7 mouse cellular contexts compared by ENCODE assay signal in genomic region chr14:59624326-59624885, GRCm38 (mm10). TPM values are rescaled to one million over a fixed set of nuclear protein-coding genes. Genes with fewer than 3 reads are reported as not detected.
DNase-seq lines count a peak whose midpoint lies in the region; ATAC-seq and TF ChIP-seq lines count a peak whose summit lies in the region.

No protein-coding gene starts in this region.

- H3K4me1 ChIP-seq in intestine, embryonic 14.5 days (replicated peaks; ENCODE audit: control insufficient read depth, insufficient read depth, low read length): peaks cover 12% of the 10 kb centered on the region
- peaks cover 13% of the 10 kb centered on the region; the same call in 1 of the 2 replicates for H3K4me1 ChIP-seq in intestine, embryonic 15.5 days (replicated peaks)
- peaks cover 18% of the 10 kb centered on the region for H3K4me1 ChIP-seq in embryonic facial prominence, embryonic 12.5 days
- 0 out of 2 replicates have a peak, but pooled peaks cover 10% of the 10 kb centered on the region for H3K4me1 ChIP-seq in limb, embryonic 14.5 days (ENCODE audit: control insufficient read depth, insufficient read depth, low read length)

- 36% methylated on average over 9 of the region's 9 CpGs for WGBS in intestine, embryonic 14.5 days
- WGBS in intestine, embryonic 15.5 days: 43% methylated on average over 9 of the region's 9 CpGs
- 24% methylated on average over 9 of the region's 9 CpGs for WGBS in embryonic facial prominence, embryonic 12.5 days
- 17% methylated on average over 9 of the region's 9 CpGs for WGBS in limb, embryonic 14.5 days

- peaks cover under 1% of the 10 kb centered on the region for H3K36me3 ChIP-seq in intestine, embryonic 14.5 days (ENCODE audit: control insufficient read depth, insufficient read depth, low read length)
- 0 out of 2 replicates have a peak, but pooled peaks cover 1% of the 10 kb centered on the region for H3K36me3 ChIP-seq in intestine, embryonic 15.5 days
- H3K36me3 ChIP-seq in embryonic facial prominence, embryonic 12.5 days: no peaks in the 10 kb centered on the region
- peaks cover under 1% of the 10 kb centered on the region; the same call in 1 of the 2 replicates for H3K36me3 ChIP-seq in limb, embryonic 14.5 days (ENCODE audit: control insufficient read depth, insufficient read depth, low read length)

- no peak for TF ChIP-seq POLR2A in limb, embryonic 14.5 days (IDR thresholded peaks at IDR 0.05; ENCODE audit: borderline replicate concordance, extremely low read depth, insufficient read depth, insufficient read length)

- H3K9ac ChIP-seq in intestine, embryonic 14.5 days (ENCODE audit: low read length): no peak overlapping the region
- no peak overlapping the region for H3K9ac ChIP-seq in intestine, embryonic 15.5 days
- H3K9ac ChIP-seq in embryonic facial prominence, embryonic 12.5 days: no peak overlapping the region
- no peak overlapping the region for H3K9ac ChIP-seq in limb, embryonic 14.5 days (ENCODE audit: low read depth, low read length, severe bottlenecking)

- H3K27me3 ChIP-seq in intestine, embryonic 14.5 days (replicated peaks; ENCODE audit: control insufficient read depth, insufficient read depth, low read length): peaks cover 8% of the 10 kb centered on the region; the same call in 1 of the 2 replicates
- H3K27me3 ChIP-seq in intestine, embryonic 15.5 days (replicated peaks): no peaks in the 10 kb centered on the region; the same call in 1 of the 2 replicates
- peaks cover 21% of the 10 kb centered on the region for H3K27me3 ChIP-seq in embryonic facial prominence, embryonic 12.5 days
- 0 out of 2 replicates have a peak, but pooled peaks cover 4% of the 10 kb centered on the region for H3K27me3 ChIP-seq in limb, embryonic 14.5 days (ENCODE audit: control insufficient read depth, insufficient read depth, low read length)

- no peak overlapping the region for H3K27ac ChIP-seq in intestine, embryonic 14.5 days (ENCODE audit: low read depth)
- no peak overlapping the region for H3K27ac ChIP-seq in intestine, embryonic 15.5 days
- H3K27ac ChIP-seq in embryonic facial prominence, embryonic 12.5 days: no peak overlapping the region
- H3K27ac ChIP-seq in limb, embryonic 14.5 days (replicated peaks; ENCODE audit: low read depth, low read length): no peak overlapping the region

- H3K4me3 ChIP-seq in intestine, embryonic 14.5 days (ENCODE audit: low read depth, low read length): no peak overlapping the region
- no peak overlapping the region for H3K4me3 ChIP-seq in intestine, embryonic 15.5 days (replicated peaks)
- no peak overlapping the region; the same call in 1 of the 2 replicates for H3K4me3 ChIP-seq in embryonic facial prominence, embryonic 12.5 days
- H3K4me3 ChIP-seq in limb, embryonic 14.5 days (replicated peaks; ENCODE audit: low read length): peak overlapping the region; percentile 72

- peak overlapping the region; percentile 72 for H3K4me2 ChIP-seq in intestine, embryonic 14.5 days (ENCODE audit: low read length)
- no peak overlapping the region; the same call in 1 of the 2 replicates for H3K4me2 ChIP-seq in intestine, embryonic 15.5 days (replicated peaks)
- H3K4me2 ChIP-seq in embryonic facial prominence, embryonic 12.5 days (replicated peaks): peak overlapping the region; percentile 85
- peak overlapping the region; percentile 69 for H3K4me2 ChIP-seq in limb, embryonic 14.5 days (replicated peaks; ENCODE audit: low read depth, low read length, severe bottlenecking)

- no peak for DNase-seq in intestine, embryonic 14.5 days (ENCODE audit: low spot score)
- DNase-seq in R1 (ENCODE audit: low read depth, low spot score): peak; percentile 88
- peak; percentile 28 for DNase-seq in limb, embryonic 14.5 days (ENCODE audit: low spot score)
- no peak for DNase-seq in thymus, postnatal 25 days
- no peak for DNase-seq in c-Kit-positive CD71-positive TER-119-positive erythroid progenitor cells, embryonic 14.5 days (ENCODE audit: low spot score)

- no peak for ATAC-seq in intestine, embryonic 14.5 days (replicated peaks; ENCODE audit: low FRiP score, low TSS enrichment, low read depth)
- ATAC-seq in intestine, embryonic 15.5 days: no peak
- ATAC-seq in embryonic facial prominence, embryonic 12.5 days (ENCODE audit: insufficient number of reproducible peaks, insufficient read depth, low FRiP score, low TSS enrichment): no peak
- no peak for ATAC-seq in limb, embryonic 14.5 days (ENCODE audit: low FRiP score, low read depth)

- no peaks in the 10 kb centered on the region for H3K9me3 ChIP-seq in intestine, embryonic 14.5 days (ENCODE audit: control insufficient read depth, low read length)
- H3K9me3 ChIP-seq in intestine, embryonic 15.5 days: no peaks in the 10 kb centered on the region
- H3K9me3 ChIP-seq in embryonic facial prominence, embryonic 12.5 days: no peaks in the 10 kb centered on the region
- H3K9me3 ChIP-seq in limb, embryonic 14.5 days (ENCODE audit: control insufficient read depth, low read length): no peaks in the 10 kb centered on the region

RNA-seq across cellular contexts. Expression of gene Shisa2, which starts 0.7 kb away (rescaled TPM):
- 16.0 and 18.0 TPM in 2 replicates for polyA plus RNA-seq in intestine, embryonic 14.5 days (2014; fragmentation: Nextera tagmentation; extraction: Ambion mirVana)
- polyA plus RNA-seq in intestine, embryonic 15.5 days (2015; fragmentation: Nextera tagmentation; extraction: Ambion mirVana): 9.7 and 10.6 TPM in 2 replicates
- 51.7 and 54.8 TPM in 2 replicates for polyA plus RNA-seq in embryonic facial prominence, embryonic 12.5 days (2016; fragmentation: Nextera tagmentation; extraction: Ambion mirVana)
- polyA plus RNA-seq in limb, embryonic 14.5 days (2012; rRNA removed): 42.7 and 68.2 TPM in 2 replicates
- polyA plus RNA-seq in limb, embryonic 14.5 days (2014; fragmentation: Nextera tagmentation; extraction: Ambion mirVana): 43.8 and 52.3 TPM in 2 replicates

RNA-seq across cellular contexts. Expression of gene Cdadc1, which starts 26.6 kb away (rescaled TPM):
- 31.4 and 38.8 TPM in 2 replicates for polyA plus RNA-seq in intestine, embryonic 14.5 days (2014; fragmentation: Nextera tagmentation; extraction: Ambion mirVana)
- polyA plus RNA-seq in intestine, embryonic 15.5 days (2015; fragmentation: Nextera tagmentation; extraction: Ambion mirVana): 31.0 and 31.4 TPM in 2 replicates
- 34.1 and 36.0 TPM in 2 replicates for polyA plus RNA-seq in embryonic facial prominence, embryonic 12.5 days (2016; fragmentation: Nextera tagmentation; extraction: Ambion mirVana)
- 14.9 and 16.2 TPM in 2 replicates for polyA plus RNA-seq in limb, embryonic 14.5 days (2012; rRNA removed)
- 31.5 and 35.6 TPM in 2 replicates for polyA plus RNA-seq in limb, embryonic 14.5 days (2014; fragmentation: Nextera tagmentation; extraction: Ambion mirVana)

Comparison
In these comparisons a context has a peak if more than half of its experiments do, and no peak if none do; other contexts are left out.
1. DNase-seq: peak in R1 (single experiment) and limb, embryonic 14.5 days (single experiment); none in intestine, embryonic 14.5 days (single experiment), thymus, postnatal 25 days (single experiment) and c-Kit-positive CD71-positive TER-119-positive erythroid progenitor cells, embryonic 14.5 days (single experiment).